Mouse (Mus musculus) gastrocnemius, adult 2 months (tissue): ENCODE measurements at regions not wholly inside any gene's neighbourhood (a gene's known extent, or its start where the extent isn't known, plus 50 kb on each side); places are given as distances from the start of the nearest gene placed in this dataset.
A peak's percentile ranks its signal among the peaks of the same experiment; 100 is the strongest.

Source experiments
- DNase-seq: peaks from one replicate; pipeline ENCODE4 v3.0.0; 2022
- H3K27ac ChIP-seq: fragments of 200-600 bp; 2 replicates; pipeline ENCODE4 v1.8.1; 2022; ENCODE audit warnings: mild to moderate bottlenecking
- H3K4me3 ChIP-seq: fragments of 200-600 bp; 2 replicates; pipeline ENCODE4 v1.8.1; 2022; ENCODE audit warnings: mild to moderate bottlenecking, moderate library complexity
- CTCF ChIP-seq: fragments of 200-600 bp; IDR thresholded peaks from 2 replicates; pipeline ENCODE4 v1.8.1; 2022; ENCODE audit warnings: antibody characterized with exemption, mild to moderate bottlenecking, moderate library complexity
- intact Hi-C: fragments of 180-260 bp; cut with DNase I; formaldehyde crosslinking; loops from one replicate; pipeline ENCODE4 v1.15.1; 2025

GRCm38 (mm10) chr17:15311822-15312221 lies 64.8 kb downstream of the Dll1 start:
- Histone ChIP-seq H3K27ac (no peak overlapping the region), H3K4me3 (no peak overlapping the region)
- TF ChIP-seq CTCF: no peak
- no peak for DNase-seq
- intact Hi-C loops: no loop called here

GRCm38 (mm10) chr17:15310465-15310864 lies 66.2 kb downstream of the Dll1 start:
- no peak overlapping the region for H3K27ac ChIP-seq
- TF ChIP-seq CTCF: no peak
- DNase-seq: no peak
- intact Hi-C loops: no loop called here
- no peak overlapping the region for H3K4me3 ChIP-seq

- no peak for TF ChIP-seq CTCF
- DNase-seq: no peak
- H3K4me3 ChIP-seq: no peak overlapping the region
- intact Hi-C loops: no loop called here
- H3K27ac ChIP-seq: no peak overlapping the region
Observed at GRCm38 (mm10) chr17:15302110-15302509, 74.6 kb downstream of the Dll1 start.

- Histone ChIP-seq H3K4me3 (no peak overlapping the region), H3K27ac (no peak overlapping the region)
- no peak for TF ChIP-seq CTCF
- no peak for DNase-seq
- intact Hi-C loops: no loop called here
Observed at GRCm38 (mm10) chr17:15299743-15300371, 76.8 kb downstream of the Dll1 start.

GRCm38 (mm10) chr17:15294165-15294585 lies 82.5 kb downstream of the Dll1 start:
- DNase-seq: no peak

GRCm38 (mm10) chr17:15292490-15293070 lies 84.1 kb downstream of the Dll1 start:
- no peak overlapping the region for H3K27ac ChIP-seq
- DNase-seq: peak; percentile 28
- no peak overlapping the region for H3K4me3 ChIP-seq
- no peak for TF ChIP-seq CTCF
- intact Hi-C loops: no loop called here

More at GRCm38 (mm10) chr17:15294165-15294585, 82.5 kb downstream of the Dll1 start:
- H3K27ac ChIP-seq: no peak overlapping the region
- intact Hi-C loops: no loop called here
- TF ChIP-seq CTCF: no peak
- no peak overlapping the region for H3K4me3 ChIP-seq

- TF ChIP-seq CTCF: no peak
- no peak for DNase-seq
- intact Hi-C loops: no loop called here
- H3K27ac ChIP-seq: no peak overlapping the region
- H3K4me3 ChIP-seq: no peak overlapping the region
Observed at GRCm38 (mm10) chr17:15291626-15292025, 85.0 kb downstream of the Dll1 start.

- DNase-seq: no peak
- TF ChIP-seq CTCF: no peak
- intact Hi-C loops: no loop called here
- H3K4me3 ChIP-seq: no peak overlapping the region
- peak overlapping the region; percentile 33 for H3K27ac ChIP-seq
Observed at GRCm38 (mm10) chr17:15290326-15290725, 86.3 kb downstream of the Dll1 start.

GRCm38 (mm10) chr17:15289062-15289461 lies 87.6 kb downstream of the Dll1 start:
- TF ChIP-seq CTCF: no peak
- no peak for DNase-seq
- Histone ChIP-seq H3K27ac (no peak overlapping the region), H3K4me3 (no peak overlapping the region)
- intact Hi-C loops: loop anchor here (5.0 kb wide), 3 partner anchors 38 to 92 kb away; partner anchors contain the start of gene Dll1

GRCm38 (mm10) chr17:15288640-15289039 lies 88.0 kb downstream of the Dll1 start:
- no peak for TF ChIP-seq CTCF
- Histone ChIP-seq H3K4me3 (no peak overlapping the region), H3K27ac (no peak overlapping the region)
- intact Hi-C loops: loop anchor here (5.0 kb wide), 3 partner anchors 39 to 91 kb away; partner anchors contain the start of gene Dll1
- no peak for DNase-seq

- Histone ChIP-seq H3K27ac (no peak overlapping the region), H3K4me3 (no peak overlapping the region)
- no peak for DNase-seq
- TF ChIP-seq CTCF: no peak
- intact Hi-C loops: loop anchor here (5.0 kb wide), 3 partner anchors 41 to 91 kb away; partner anchors contain the start of gene Dll1
Observed at GRCm38 (mm10) chr17:15286596-15286995, 90.1 kb downstream of the Dll1 start.

- intact Hi-C loops: loop anchor here (5.0 kb wide), 3 partner anchors 42 to 92 kb away; partner anchors contain the start of gene Dll1
- Histone ChIP-seq H3K27ac (peak overlapping the region; percentile 85), H3K4me3 (peak overlapping the region; percentile 58)
- DNase-seq: peak; percentile 86
- no peak for TF ChIP-seq CTCF
Observed at GRCm38 (mm10) chr17:15285399-15286043, 91.2 kb downstream of the Dll1 start.

GRCm38 (mm10) chr17:15269905-15270304 lies 106.8 kb downstream of the Dll1 start:
- DNase-seq: no peak
- H3K27ac ChIP-seq: no peak overlapping the region
- TF ChIP-seq CTCF: no peak
- intact Hi-C loops: no loop called here
- H3K4me3 ChIP-seq: no peak overlapping the region
